Mouse (Mus musculus): ENCODE data around the gene Alk.
A peak's percentile ranks its signal among the peaks of the same experiment; 100 is the strongest.

Gene Alk

DNA sequence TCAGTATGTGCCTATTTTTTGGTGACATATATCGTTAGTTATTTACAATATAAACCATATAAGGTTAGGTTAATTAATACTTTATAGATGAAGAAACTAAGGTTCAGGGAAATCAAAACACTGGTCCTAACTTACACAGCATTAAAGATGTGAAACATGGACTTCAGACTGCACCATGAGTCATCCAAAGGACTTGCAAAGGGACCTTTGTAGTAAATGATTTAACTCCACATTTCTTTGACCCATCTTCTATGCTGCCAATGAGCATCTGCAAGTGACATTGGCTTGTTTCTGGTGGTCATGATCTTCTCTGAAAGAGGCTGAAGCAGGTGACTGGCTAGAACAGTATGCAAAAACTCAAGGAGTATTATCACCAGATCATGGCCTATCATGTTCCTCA lies 482.8 kb downstream of the Alk start:
- no peak for DNase-seq

DNA sequence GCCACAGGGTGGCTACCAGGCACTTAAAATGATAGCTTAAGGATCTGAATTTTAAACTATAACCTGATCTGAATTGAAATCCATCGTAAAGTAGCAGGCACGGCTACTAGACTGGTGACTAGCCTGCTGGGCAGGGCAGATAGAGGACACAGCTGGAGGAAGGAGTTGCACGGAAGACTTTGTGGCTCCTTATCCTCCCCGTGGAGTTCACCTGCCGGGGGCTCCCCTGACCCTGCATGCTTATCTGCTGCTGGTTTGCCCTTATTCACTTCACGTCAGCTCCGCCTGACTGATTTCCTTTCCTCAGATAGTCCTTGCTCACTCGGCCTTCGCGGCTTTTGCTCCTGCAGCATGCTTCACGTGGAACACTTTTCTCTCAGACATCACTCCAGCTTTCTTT lies 484.1 kb downstream of the Alk start:
- no peak for DNase-seq

DNA sequence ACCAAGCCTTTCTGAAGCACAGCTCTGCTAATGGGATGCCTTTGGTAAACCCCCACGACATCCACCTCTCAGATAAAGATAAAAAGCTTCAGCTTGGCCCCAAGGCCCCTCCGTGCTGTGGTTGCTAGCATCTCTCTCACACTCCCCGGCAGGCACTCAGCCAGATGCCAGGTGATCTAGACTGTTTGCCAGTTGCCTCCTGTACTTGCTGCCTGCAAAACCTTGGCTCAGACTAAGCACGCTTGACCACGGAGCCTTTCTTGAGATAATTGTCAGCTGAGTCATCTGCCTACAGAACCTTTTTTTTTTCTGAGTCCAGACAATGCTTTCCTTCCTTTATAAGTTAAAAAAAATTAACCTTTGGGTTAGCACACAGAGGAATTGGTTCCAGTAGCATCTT lies 486.1 kb downstream of the Alk start:
- DNase-seq, result peak; percentile 1

DNA sequence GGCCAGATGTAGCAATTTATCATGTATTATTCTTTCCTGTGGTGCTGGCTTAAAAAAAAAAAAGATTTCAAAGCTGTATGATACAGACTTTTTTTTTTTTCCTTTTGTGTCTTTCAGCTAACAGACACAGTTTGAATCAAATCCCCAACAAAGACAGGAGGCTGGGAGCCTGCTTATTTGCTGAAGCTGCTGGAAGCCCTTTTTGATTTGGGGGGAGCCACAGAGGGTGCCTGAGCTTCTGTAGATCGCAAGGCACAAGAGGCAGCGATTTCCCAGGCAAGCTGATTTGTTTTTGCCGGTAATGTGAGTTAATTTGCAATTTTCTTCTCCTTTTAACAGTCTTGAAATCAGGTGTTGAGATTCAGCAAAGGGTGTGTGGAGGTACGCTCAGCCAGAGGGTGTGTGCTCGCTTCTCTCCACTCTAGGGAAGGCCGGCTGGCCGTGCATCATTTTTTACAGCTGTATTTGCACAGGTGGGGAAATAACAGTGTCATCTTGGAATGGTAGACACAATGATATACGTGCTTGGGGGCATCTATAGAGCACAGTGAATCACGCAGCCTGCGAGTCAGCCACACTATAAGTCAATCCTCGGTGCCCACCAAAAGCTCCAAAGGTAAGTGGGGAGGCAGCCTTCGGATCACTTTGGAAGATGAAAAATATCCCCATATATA lies 489.0 kb downstream of the Alk start:
- DNase-seq, result no peak

DNA sequence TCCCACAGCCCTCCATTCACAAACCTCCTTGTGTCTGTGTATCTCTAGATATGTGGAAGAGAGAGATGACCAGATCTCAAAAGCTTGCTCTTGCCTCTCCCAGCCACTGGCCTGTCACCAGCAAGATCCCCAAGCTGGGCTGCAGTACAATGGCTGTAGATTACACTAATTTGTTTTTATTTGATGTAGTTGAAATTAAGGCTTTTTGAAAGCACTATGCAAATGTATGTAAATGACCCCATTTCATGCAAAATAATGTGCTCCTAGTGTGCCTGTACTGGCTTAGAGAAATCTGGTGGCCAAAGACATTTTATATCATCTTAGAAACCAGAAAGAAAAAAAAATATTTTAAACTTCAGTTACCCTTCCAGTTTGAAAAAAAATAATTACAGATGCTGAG lies 492.4 kb downstream of the Alk start:
- DNase-seq, result no peak

DNA sequence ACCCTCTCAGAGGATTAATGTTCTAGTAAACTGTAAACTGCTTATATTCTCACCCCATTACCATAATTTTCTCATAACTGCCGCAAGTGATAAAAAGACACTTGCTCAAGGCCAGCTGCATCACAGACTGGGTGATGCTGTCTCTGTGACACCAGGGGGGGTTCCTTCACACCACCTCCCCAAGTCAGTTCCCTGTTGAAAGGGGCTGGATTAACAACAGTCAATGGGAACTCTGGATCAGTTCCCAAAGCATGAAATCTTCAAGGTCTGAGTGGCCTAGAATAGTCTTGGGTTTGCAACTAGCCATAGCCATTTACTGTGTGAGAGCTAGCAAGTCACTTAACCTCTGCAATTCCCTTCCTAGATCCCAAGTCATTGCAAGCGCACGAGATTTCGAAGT lies 492.9 kb downstream of the Alk start:
- DNase-seq, result no peak

DNA sequence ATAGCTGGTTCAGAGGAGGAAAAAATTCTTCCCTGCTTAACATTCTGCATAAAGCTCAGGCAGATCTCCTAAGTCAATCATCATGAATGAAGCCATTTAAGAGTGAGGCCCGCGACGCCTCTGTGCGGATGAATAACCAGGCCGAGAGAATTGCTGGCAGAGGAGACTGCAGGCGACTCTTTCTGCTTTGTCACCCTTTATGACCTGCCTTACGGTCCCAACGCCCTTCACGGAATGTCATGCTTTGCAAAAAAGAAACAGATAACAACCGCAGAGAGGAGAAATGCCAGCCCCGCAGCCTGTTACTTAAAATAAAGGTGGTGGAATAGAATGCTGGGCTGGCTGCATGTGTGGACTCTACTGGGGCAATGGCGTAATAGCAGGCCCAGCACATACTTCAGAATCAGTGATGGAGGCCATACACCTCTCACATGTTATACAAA lies 517.1 kb downstream of the Alk start:
- DNase-seq, result no peak

DNA sequence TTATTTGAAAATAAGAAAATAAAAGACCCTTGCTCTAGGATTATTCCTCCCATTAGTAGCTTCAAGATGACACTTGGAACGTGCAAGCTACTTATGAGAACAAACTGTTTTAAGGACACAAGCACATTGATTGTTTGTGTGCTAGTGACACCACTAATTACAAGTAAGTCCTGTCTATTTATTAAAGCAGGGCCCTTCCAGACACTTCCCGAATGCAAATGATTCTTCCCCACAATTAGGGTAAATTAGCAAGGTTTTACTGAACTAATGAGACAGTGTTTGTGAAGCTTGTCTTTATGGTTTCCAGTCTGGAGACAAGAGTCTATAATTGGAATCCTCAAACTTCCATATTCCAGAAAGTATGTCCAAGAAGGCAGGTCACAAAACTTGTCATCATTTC lies 523.0 kb downstream of the Alk start:
- no peak for DNase-seq

DNA sequence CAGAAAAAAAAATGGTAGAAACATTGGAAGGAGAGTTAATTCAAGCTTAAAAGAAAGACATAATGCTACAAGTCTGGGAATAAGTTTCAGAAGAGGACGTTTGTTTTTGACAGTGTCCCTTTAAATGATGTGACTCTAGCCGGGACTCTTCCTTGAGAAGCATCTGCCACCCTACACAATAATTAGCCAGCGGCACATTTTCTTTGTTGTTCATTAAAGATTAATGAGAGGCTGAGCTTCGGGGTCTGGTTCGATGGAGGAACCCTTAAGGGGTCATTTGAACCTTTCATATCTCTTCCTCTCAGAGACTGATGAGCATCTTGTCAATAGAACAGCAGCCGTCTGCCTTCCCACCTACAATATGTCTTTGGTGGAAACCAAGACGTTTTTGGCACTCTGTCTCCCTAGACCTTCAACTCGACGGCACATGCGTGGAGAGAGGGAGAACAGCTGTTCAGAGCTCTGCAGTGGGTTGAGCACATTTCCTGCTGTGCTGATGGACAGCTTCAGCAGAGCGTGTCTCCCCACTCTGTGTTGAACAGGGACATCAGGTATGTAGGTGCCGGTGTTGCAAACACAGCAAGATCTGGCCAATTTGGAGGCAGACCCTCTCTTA lies 528.0 kb downstream of the Alk start:
- no peak for DNase-seq

DNA sequence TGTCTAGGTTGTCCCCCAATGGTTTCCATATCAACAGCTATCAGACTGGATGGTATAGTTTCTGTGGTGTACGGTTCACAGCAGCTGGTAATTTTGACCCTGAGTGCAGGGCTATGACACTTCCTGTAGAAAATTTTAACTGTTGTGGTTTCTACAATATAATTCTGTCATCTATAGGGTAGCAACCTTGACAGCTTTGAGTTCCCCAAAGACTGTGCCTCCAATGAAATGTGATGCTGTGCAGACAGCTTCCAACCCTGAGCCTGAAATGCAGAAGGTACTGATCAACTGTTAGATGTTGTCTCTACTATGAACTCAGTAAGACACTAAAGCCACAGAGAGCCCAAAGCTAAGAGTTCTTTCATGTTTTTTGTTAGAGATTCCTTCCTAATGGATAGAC lies 532.6 kb downstream of the Alk start:
- no peak for DNase-seq

DNA sequence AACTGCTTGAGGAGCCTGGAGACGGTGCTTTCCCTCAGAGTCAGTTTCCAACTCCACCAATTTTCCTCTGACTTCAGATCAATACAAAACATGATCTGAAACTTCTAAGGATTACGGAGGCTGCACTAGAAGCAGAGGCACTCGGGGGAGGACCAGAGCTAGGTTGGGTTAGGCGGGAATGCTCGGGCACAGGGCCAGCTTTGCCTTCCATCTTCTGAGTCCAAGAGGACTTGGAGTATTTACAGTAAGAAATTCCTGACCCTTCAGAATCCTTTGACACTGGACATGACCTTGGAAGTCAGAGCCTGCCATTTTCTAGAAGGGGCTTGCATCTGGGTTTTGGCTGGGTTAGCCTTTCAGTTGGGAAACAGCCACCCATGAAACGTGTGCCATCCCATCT lies 536.3 kb downstream of the Alk start:
- DNase-seq, result no peak

DNA sequence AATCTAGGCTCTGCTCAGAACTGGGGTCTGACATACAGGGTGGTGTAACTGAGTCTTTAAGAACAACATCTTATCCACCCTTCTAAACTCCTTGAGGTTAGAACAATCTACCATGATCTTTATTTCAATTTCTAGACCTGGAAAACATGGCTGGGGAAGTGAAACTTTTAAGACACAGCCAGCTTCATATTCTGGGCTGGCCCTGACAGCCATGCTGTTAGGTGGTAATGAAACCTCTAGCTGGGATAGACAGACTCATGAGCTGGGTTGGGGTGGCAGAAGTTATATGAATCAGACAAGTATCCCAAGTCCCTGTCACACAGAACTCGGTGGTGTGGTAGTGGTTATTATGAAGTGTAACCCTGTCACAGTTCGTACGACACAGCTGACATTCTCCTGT lies 541.4 kb downstream of the Alk start:
- DNase-seq, result no peak

DNA sequence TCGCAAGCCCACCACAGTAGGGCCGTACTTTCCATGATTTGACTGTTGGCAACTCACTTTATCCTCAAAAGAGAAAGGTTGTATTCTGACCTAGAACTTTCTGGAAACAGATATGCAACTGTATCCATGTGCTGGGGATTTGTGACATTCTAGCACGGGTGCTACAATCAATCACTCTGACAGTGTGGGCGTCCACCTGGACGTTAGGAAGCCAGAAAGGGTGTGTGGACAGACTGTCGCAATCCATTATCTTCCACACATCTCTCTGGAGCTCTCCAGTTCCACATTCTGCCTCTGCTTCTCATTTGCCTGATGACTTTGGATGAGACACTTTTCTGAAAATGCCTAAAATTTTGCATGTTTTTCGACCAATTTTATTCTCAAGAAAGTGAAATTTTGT lies 545.1 kb downstream of the Alk start:
- DNase-seq, result no peak

DNA sequence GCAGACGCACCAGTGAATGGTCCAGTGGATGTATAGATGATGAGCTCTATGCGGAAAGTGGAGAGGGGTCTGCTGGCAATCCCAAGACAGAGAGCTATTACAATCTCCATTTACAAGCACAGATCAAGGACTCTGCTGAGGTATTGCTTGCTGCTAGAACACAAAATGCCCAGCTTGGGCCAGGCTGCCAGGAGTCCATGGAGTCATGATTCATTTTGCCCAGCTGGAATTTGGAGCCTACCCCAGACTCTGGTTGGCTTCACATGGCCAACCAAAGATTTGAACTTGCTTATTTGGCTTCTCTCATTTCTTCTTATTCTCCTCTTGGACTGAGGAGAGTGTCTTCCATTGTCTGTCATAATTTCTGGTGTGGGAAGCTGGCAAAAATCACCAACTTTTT lies 558.8 kb downstream of the Alk start:
- DNase-seq, result peak; percentile 26

DNA sequence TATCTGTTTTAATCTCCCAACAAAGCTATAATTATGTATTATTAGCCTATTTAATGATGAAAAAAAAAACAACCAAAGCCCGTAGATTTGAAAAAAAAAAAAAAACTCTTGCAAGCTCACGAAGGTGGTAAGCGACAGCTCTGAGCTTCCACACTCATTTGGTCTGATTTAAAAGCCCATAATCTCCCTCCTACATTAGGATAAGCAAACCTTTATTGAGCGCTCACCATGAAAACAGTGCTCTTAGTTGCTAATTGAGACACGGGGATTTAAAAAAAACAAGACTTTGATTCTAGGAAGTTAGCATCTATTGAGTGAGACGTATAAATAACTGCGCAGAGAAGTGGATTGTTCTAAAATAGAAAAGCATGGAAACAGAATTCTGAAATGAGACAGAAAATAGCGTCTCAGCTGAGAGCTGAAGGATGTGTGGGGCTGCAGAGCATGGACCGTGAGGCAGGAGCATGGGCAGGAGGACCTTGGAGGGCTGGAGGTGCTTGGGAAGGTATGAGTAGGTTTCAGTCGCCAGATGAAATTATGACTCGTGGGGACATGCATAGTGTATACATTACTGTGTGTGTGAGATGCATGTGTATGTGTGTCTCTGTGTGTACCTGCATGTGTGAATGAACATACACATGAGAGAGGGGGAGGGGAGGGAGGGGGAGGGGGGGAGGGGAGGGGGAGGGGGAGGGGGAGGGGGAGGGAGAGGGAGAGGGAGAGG lies 560.6 kb downstream of the Alk start:
- no peak for DNase-seq

DNA sequence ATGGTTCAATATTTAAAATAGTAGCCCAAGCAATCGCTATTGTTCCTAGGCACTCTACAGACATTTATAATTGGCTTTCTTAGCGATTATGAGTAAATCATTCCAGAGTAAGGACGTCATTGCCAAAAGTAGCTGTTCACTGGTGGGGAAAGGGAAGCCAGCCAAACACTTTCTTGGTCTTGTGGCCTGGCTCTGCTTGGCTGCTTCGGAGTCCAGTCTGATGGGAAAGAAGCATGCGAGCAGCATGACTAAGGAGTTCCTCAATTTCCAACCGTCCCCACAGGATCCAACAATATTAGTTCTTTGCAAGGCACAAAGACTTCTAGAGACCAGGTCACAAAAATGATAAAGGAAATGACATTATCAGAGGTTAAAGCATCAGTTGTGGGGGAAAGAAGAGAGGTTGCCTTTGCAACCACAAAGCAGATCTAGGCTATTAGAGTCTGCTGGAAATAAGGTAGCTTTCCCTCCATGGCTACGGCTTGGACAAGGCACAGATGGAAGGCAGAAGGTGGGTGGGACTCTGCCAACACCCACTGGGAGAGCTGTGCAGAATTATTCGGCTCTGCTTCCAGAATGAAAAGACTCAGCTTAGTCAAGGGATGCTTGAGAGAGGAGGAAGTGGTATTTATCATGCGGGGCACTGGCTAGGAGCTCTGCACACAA lies 561.3 kb downstream of the Alk start:
- DNase-seq, result peak; percentile 87

DNA sequence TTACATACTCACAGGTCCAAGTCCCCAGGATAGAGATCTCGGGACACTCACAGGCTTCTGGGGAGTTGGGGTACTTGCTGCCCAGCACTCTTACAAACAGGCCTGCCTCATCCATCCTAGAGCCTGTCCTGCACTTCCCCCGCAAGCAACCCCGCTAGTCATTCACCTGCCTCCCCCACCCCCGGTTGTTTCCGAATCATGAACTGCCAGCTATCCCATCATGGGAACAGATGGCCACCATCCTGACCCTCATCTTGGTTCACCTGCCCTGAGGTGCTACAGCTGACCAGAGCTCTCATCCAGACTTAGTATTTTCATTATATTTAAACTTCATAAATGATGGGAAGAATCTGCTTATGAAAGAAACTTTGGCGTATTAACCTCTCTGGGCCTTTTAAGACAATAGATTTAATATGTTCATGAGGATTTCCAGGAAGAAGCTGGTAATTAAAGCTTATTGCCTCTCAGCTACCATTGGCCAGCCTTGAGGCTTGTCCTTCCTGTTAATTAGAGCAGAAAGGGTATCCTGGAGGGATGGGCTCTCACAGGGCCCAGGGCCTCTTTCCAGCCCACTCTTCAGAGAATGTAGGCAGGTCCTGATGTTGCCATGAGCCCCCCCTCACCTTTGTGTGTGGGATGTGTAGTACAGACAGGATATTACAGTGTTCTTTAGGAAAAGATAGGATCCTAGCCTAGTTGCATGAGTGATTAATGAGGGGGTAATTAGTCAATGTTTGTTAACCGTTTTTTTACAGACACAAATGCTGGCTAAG lies 565.1 kb downstream of the Alk start:
- no peak for DNase-seq

DNA sequence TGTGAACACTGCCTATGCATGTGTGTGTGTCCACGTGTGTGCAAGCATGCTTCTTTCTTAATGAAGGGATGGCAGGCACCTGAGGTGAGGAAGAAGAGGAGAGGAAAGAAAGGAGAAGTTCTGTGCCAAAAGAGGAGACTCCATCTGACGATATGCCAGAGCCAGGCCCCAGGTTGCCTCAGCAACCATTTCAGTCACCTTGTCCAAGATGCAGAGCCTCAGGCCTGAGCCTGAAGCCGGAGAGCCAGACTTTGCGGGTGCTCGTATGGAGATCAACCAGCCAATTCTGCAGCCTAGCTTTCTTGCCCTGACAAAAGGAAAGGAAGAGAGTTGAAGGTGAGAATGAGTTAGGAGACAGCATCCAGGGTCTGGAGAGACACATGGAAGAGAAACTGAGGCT lies 566.1 kb downstream of the Alk start:
- no peak for DNase-seq

DNA sequence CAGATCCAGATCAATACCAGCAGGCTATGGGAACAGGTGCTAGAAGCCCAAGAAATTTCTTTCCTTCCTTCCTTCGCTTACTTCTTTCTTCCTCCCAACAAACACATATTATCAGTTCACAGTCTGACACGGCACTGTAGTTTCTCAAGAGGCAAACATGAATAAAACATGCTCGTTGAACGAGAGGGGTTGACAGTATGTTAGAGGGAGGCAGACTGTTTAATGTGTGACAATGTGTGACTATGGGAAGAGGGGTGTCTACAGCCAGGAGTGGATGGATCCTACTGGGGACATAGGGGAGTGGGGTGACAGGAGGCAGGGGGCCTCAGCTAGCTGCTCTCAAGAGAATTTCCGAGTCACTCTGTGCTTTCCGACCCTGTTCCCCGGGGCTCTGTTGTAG lies 573.8 kb downstream of the Alk start:
- DNase-seq, result no peak

DNA sequence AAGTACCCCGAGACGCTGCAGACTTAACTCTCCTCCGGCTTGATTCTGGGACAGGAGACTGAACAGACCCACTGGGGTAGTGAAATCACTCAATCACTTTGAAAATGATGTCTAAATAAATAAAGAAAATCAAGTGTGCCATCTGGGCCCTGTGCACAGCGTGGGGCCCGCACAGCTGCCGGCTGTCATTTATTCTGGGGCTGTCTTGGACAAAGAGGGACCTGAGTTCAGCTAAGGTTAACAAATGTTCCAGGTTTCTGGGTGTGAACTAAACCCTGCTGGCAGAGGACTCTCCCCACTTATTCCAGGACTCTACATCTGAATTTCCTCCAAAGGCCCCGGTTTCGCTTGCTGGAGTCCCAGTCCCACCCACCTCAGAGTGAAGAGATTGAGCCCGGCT lies 581.1 kb downstream of the Alk start:
- no peak for DNase-seq

DNA sequence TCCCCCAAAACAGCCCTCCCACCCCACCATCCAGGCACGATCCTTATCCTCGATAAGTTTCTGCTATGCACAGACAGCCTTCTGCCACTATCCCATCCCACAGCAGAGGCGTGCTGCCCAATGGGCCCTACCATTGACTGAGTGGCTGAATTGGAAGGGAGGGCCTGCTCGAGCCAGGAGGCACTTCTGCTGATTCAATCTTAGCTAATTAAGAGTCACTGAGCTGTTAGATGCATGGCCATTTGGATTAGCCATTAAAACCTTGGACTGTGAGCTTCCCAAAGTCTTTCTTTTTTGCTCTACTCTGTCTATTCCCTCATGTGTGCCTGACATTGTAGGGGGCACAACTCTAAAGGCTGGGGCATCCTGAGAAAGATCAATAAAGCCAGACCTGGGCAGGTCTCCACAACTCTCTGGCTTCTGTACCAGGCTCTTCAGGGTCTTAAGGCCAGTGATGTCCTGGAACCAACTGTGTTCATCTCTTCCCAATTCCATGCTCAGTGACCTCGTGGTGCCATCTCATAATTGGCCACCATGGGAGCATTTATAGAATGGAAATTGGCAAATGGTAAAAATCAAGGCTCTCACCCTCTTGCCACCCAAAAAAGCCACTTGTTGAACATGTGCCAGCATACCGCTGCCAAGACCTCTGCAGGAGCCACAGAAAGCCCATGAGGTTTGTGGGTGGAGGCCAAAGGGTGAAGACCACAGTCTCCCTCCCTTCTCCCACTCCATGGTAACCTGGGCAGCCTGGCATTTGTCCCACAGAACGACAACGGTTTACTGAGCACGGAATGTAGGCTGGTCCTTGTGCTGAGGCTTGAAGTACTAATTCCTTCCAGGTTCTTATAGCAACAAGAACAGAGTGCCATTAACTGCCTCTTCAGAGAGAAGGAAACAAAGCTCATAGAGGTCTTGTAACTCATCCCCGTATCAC lies 582.4 kb downstream of the Alk start:
- DNase-seq, result no peak

DNA sequence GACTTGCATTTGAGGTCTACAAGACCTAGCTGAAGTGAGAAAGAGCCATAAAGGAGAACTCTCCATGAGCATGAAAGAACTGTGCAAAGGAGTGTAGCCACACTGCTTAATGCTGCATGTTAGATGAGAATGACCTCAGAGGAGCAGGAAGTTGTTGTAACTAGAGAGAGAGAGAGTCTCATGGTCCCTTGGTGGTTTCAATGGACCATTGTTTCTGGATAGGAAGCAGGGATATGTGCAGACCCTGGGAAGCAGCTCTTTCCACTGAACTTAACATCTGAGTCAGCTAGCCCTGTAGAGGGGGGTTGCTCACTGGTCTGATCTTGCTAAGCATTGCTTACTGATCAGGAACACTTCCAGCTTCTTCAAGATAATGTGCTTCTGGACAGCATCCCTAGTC lies 587.1 kb downstream of the Alk start:
- no peak for DNase-seq

Measured in cerebellum, adult 11 months (tissue).